Mouse (Mus musculus) thymus, postnatal 10 days (tissue): ENCODE results near the gene Hipk2.

Experiments
- DNase-seq, 2 experiments: peaks; one replicate each; pipeline ENCODE4 v3.0.0; 2021; ENCODE audit warnings: low spot score in 2 of 2

Gene Hipk2

DNA sequence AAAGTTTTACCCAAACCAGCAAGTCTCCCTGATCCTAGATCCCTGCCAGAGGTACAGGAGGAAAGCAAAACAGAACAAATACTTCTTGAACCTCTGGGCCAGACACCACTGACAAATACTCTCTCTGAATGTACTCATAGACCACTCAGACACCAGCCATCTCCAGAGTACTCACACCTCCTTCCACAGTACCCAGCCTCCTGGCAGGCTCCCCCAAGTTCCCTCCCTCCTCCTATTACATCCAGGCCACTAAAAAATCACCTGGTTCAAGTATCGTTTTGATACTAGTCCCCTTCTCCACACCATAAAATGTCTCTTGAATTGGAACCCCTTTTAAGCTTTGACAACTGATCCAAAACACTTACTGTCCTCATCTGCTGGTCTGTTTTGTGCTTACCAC, 8.7 kb downstream of the Hipk2 start:
- no peak for DNase-seq

DNA sequence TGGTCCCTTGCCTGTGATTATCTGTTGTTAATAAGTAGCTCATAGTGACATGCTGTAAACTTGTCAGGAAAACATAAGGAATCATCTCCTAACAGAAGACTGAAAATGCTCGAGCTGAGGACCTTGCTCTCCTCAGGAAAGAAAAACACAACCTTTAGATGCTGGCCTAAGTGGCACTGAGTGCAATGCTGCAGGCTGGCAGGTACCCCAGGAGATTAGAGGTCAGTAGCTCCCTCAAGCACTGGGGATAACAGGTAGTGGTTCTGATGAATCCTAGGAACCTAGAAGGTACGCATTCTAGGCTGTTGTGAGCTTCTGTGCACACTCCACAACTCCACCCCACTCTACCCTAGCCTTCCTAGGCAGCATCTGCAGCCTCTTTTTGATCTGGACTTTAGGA, 9.2 kb downstream of the Hipk2 start:
- DNase-seq: no peak

- no peak for DNase-seq
These were observed 9.6 kb downstream of the Hipk2 start for GRCm38 (mm10) chr6:38866357-38866756.

GRCm38 (mm10) chr6:38865805-38866204, 10.2 kb downstream of the Hipk2 start:
- DNase-seq: no peak

DNA sequence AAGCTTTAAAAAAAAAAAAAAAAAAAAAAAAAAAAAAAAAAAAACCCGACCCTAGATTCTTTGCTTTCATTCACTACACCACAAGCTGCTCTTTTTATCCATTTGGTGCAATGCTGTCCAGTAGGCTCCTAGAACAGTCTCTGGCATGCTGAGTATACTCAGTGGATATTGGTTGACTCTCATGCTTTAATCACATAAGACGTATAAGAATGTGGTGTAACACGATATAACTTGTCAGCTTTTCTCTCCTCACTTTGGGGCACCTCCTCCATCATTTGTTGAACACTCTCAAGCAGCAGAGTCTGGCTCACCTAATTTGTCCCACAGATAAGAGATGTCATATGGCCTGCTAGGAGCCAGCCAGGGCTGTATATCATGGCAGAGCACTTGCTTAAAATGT, 12.4 kb downstream of the Hipk2 start:
- no peak for DNase-seq

DNA sequence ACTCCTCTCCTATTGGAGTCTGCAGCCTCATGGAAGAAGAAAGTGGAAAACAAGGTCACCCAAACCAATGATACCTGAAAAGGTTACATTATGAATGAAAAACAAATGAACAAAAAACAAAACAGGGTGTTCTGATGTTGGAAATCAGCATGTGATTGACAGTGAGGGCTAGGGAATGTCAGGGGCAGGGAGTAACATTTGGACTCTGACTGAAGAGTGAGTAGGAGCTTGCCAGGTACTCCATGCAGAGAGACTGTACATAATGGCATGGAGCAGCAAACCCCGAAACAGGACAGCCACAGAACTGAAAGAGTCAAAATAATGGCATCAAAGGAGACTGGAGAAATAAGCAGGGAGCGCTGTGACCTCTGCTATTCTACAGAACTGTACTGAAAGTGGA, 15.7 kb downstream of the Hipk2 start:
- no peak for DNase-seq

DNA sequence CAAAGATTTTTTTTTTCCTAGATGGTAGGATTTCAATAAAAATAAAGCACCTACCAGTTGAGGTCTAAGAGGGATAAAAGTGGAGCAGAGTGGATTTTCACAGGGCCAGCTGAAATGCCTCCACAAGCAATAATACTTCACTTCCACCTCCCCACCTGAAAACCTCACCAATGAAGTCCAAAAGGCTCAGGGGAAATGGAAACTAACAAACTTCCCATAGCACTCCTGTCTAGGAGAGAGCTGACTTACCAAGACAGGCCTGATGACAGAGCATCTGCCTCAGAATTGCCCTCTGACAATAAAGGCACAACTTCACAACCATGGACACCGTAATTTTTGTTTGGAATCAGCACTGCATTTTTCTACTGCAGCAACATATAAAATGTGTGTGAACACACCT, 16.1 kb downstream of the Hipk2 start:
- no peak for DNase-seq

GRCm38 (mm10) chr6:38853561-38853992, 22.4 kb downstream of the Hipk2 start:
- DNase-seq: no peak

DNA sequence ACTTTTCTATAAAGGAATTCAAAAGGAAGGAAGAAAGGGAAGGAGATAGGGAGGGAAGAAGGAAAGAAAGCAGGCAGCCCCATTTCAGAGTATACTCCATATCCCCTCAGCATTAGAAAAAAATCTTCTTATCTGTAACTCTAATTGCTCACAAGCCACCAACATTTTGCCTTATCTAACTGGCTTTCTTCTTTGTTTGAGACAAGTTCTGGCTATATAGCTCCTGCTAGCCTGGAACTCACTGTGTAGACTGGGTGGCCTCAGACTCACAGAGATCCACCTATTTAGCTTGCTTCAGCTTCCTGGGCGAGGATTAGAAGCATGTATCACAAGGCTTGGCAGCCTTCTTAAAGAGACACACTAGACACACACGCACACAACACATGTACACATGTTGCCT, 24.2 kb downstream of the Hipk2 start:
- no peak for DNase-seq

- DNase-seq: no peak
These were observed 25.2 kb downstream of the Hipk2 start for GRCm38 (mm10) chr6:38850715-38851259.

GRCm38 (mm10) chr6:38847958-38848910, 27.7 kb downstream of the Hipk2 start:
- peak in 1 of 2 experiments; percentile 12 for DNase-seq

DNA sequence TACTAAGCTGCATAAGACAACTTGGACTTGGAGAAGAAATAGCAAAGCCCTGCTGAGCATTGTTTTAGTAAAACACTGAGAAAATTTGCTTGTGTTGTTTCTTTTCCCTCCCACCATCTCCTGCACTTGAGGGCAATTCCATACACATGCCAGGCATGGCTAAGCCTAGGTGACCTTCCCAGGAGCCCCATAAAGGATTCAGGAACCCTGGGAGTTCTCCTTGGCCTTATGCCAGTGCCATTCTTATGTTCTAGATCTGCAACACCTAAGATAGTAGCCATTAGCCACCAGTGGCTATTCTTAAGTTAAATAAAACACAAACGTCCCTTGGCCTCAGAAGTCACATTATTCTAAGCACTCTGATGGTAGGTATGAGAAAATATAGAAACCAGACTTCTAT, 28.5 kb downstream of the Hipk2 start:
- DNase-seq: no peak

DNA sequence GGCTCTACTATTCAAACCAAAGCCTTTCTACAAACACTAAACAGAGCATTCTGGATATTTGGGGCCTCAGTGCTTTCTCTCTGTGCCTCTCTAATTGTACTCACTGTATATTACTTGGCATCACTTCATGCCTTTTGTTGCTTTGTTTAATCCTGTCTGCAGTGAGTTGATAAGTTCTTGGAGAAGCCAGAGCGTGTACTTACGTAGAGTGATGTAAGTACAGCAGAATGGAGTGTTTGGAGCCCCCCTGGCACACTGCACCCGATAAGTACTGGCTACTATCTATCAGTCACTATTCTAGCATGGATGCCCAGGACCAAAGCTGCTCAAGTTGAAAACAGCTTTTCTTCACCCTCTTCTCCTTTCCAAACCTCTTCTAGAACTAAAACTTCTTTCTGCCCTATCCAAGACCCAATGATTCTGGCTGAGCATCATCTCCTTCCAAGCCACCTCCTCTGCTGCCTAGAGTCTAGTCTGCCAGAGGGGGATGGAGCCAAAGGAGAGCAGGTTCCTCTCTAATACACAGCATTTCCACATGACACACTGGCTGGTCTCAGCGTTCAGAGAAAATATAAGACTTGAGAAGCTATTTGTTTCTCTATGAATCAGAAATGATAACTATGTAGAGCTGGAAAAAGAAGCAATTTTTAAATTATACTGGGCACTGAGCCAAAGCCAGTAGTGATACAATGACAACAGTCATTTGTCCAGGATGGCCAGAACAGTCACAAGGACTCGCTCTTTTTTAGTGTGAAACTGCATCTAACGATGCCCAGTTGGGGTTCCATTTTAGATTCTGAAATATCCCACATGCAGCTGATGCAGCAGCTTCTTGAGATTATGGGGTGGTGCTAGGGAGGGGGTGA, 29.4 kb downstream of the Hipk2 start:
- DNase-seq: no peak

- no peak for DNase-seq
These were observed 30.1 kb downstream of the Hipk2 start for GRCm38 (mm10) chr6:38845876-38846275.

DNA sequence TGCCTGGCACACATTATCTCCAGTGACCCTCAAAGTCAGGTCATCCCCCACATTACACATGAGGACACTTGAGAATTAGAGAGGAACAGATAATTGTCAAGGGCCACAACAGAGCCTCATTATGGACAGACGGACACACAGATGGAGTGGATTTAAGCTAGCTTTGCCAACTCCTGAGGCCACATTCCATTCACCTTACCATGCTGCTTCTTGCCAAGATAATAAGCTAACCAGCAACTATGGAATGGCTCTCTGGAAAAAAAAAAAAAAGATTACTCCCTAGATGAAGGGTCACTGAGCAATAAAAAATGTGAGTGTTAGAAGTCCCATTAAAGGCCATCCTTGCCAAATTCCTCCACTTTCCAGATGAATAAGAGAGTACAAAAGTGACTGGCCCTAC, 30.8 kb downstream of the Hipk2 start:
- DNase-seq: no peak

DNA sequence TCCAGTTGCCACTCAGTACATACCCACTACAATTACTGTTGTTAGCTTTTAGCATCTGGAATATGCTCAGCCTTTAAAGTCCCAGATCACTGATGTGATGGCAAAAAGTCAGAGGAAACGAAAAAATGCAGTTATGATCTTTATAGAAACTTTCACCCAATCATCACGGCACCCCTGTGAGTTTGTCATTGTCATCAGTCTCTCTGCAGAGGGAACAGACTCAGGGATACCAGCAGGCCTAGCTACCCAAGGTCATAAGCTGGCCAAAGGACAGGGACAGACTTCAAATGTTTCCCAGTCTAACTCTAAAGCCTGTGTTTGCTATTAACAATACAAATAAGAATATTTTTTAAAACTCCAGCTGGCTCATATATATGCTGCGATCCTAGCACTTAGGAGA, 34.4 kb downstream of the Hipk2 start:
- no peak for DNase-seq

DNA sequence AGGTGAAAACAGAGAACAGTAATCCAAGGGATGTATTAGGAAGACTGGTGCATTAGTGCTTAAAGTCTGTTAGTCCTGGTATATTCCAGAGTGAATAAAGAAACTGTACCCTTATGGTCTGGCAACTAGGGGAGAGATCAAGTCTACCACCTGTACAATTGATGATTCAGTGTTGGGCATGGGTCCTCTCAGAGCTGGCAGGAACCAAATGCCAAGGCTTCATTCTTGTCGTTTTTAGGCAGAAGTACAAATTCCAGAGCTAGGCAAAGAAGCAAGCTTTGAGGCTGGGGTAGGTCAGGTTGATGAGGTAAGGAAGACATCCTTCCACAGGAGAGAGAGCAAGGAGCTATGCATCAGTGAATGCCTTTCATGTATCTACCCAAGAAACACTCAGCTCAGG, 35.2 kb downstream of the Hipk2 start:
- DNase-seq: no peak

GRCm38 (mm10) chr6:38840380-38840779, 35.6 kb downstream of the Hipk2 start:
- no peak for DNase-seq

- no peak for DNase-seq
These were observed 36.1 kb downstream of the Hipk2 start for GRCm38 (mm10) chr6:38839891-38840290.

DNA sequence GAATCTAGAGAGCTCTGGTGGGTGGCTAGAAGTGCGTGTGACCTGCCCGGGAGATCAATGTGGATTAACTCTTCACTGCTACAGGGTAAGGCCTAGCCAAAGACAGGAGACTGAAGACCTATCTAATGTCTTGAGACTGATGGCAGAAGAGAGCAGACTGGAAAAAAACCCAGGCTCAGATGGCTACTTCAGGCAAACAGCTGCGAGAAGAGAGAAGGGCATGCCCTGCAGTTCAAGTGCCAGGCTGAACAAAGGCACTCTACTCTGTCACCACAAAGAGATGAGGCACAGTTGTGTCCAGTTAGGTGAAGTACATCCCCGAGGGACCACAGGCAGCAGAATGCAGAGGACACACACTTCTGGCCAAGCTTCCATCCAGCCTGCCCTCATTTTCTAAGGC, 37.9 kb downstream of the Hipk2 start:
- DNase-seq: no peak

- DNase-seq: no peak
These were observed 40.7 kb downstream of the Hipk2 start for GRCm38 (mm10) chr6:38835217-38835616.

DNA sequence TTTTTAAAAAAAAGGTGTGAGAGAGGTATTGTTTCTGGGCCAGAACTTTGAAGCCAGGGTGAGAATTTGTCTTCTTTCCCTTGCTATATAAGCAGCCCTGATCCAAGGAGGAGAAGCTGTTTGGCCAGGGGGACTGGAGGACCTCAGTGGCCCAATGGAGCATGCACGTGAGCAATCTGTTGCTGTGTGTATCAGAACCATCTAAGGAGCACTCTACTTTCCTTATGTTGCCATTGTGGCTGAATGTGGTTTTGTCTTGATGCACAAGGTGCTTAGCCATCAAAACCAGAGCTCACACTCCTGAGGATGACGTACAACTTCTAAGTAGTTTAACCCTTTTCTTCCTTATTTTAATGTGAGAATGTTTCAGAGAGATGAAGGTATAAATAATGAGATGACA, 41.2 kb downstream of the Hipk2 start:
- DNase-seq: no peak
